Mouse (Mus musculus) olfactory bulb, adult 2 months (tissue): Measurements from ENCODE around the gene Adcy2.

Source experiments
- CTCF ChIP-seq: fragments of 200-500 bp; IDR thresholded peaks from 2 replicates; pipeline ENCODE4 v1.5.1; 2012; ENCODE audit warnings: low read depth, mild to moderate bottlenecking, low read length, moderate library complexity; ENCODE audit not compliant: insufficient read depth
- POLR2A ChIP-seq: fragments of 200-500 bp; IDR thresholded peaks from 2 replicates; pipeline ENCODE4 v1.6.1; 2012; ENCODE audit warnings: mild to moderate bottlenecking, low read depth, low read length, moderate library complexity; ENCODE audit not compliant: insufficient read depth

GRCm38 (mm10) chr13:68582517-68582780 lies 416.9 kb downstream of the Adcy2 start:
- TF ChIP-seq CTCF: no peak
- no peak for TF ChIP-seq POLR2A
